Mouse (Mus musculus) midbrain, postnatal 0 days (tissue): Measurements from ENCODE around the gene Ccnt2. TPM values are rescaled to one million over a fixed set of nuclear protein-coding genes. Genes with fewer than 3 reads are reported as not detected.
"Not testable (repeated sequence)": the region's sequence is repeated elsewhere in the genome, so short reads cannot be mapped to it uniquely, and the experiment has no call there.

ENCODE experiments used
- ATAC-seq: fragments of 200-750 bp; cut with Nextera tagmentation; 2 replicates; pipeline ENCODE4 v1.8.0; 2017; ENCODE audit warnings: moderate number of reproducible peaks, mild to moderate bottlenecking, moderate TSS enrichment, moderate library complexity; ENCODE audit not compliant: low FRiP score
- DNase-seq: peaks from one replicate; pipeline ENCODE4 v3.0.0-alpha.2; 2015; ENCODE audit warnings: low spot score
- H3K27ac ChIP-seq: fragments of 300-500 bp; sonication (generic); 2 replicates; pipeline ENCODE4 v1.5.1; 2014; ENCODE audit warnings: low read depth, mild to moderate bottlenecking, low read length, mixed read lengths
- H3K27me3 ChIP-seq: fragments of 300-500 bp; sonication (generic); 2 replicates; pipeline ENCODE4 v1.6.1; 2014; ENCODE audit warnings: low read length, control low read depth, mixed read lengths; ENCODE audit not compliant: insufficient read depth
- H3K36me3 ChIP-seq: fragments of 300-500 bp; sonication (generic); 2 replicates; pipeline ENCODE4 v1.6.1; 2014; ENCODE audit warnings: low read length, control low read depth, mixed read lengths; ENCODE audit not compliant: insufficient read depth
- H3K4me1 ChIP-seq: fragments of 300-500 bp; sonication (generic); 2 replicates; pipeline ENCODE4 v1.6.1; 2014; ENCODE audit warnings: mild to moderate bottlenecking, control low read depth, antibody characterized with exemption, low read length, mixed read lengths; ENCODE audit not compliant: insufficient read depth
- H3K4me2 ChIP-seq: fragments of 300-500 bp; sonication (generic); 2 replicates; pipeline ENCODE4 v1.6.1; 2014; ENCODE audit warnings: low read depth, mild to moderate bottlenecking, low read length, mixed read lengths; ENCODE audit not compliant: poor library complexity, severe bottlenecking
- H3K4me3 ChIP-seq: fragments of 300-500 bp; sonication (generic); 2 replicates; pipeline ENCODE4 v1.5.1; 2014; ENCODE audit warnings: low read depth, mild to moderate bottlenecking, low read length, moderate library complexity
- H3K9ac ChIP-seq: fragments of 300-500 bp; sonication (generic); replicated peaks from 2 replicates; pipeline ENCODE4 v1.6.1; 2014; ENCODE audit warnings: mild to moderate bottlenecking, low read length, moderate library complexity, mixed read lengths; ENCODE audit not compliant: poor library complexity, severe bottlenecking
- H3K9me3 ChIP-seq: fragments of 300-500 bp; sonication (generic); 2 replicates; pipeline ENCODE4 v1.6.1; 2016; ENCODE audit warnings: low read length, control low read depth
- CTCF ChIP-seq: IDR thresholded peaks from 2 replicates; pipeline ENCODE4 v1.5.1; 2016; ENCODE audit warnings: antibody characterized with exemption, mild to moderate bottlenecking
- WGBS: fragments of 180-500 bp; shearing (Covaris S2); extraction: QIAGEN DNeasy Blood & Tissue Kit; methylation state at CpG from one replicate; pipeline ENCODE4 v1.1.7; 2014; 5-methylcytosine and 5-hydroxymethylcytosine counted together
- polyA plus RNA-seq: library from polyadenylated mRNA; unstranded; fragments of >200 nt; fragmentation: Nextera tagmentation; extraction: Ambion mirVana; gene quantifications from 2 replicates; pipeline ENCODE4 v1.2.1, GENCODE M21; 2015
- total RNA-seq: library from RNA; depleted of rRNA; stranded (reverse); fragments of >200 nt; gene quantifications from 2 replicates; pipeline ENCODE4 v1.2.3, GENCODE M21; 2014

Ccnt2 gene
- total and polyA plus RNA-seq, 2 experiments from 2014 or later = 30.3 to 31.0 TPM

GRCm38 (mm10) chr1:127750401-127751102 is 23.4 kb upstream of the Ccnt2 start:
- no peak overlapping the region for H3K27ac ChIP-seq
- no peak overlapping the region for H3K4me3 ChIP-seq
- H3K36me3 ChIP-seq = no peaks in the 10 kb centered on the region
- WGBS = 44% methylated on average over 11 of the region's 11 CpGs
- no peak for ATAC-seq
- DNase-seq = peak; percentile 28
- TF ChIP-seq CTCF = no peak
- H3K4me2 ChIP-seq = peak overlapping the region; percentile 18; the same call in 1 of the 2 replicates
- H3K9ac ChIP-seq = no peak overlapping the region
- H3K27me3 ChIP-seq = no peaks in the 10 kb centered on the region
- no peaks in the 10 kb centered on the region for H3K9me3 ChIP-seq
- H3K4me1 ChIP-seq = no peaks in the 10 kb centered on the region

DNA sequence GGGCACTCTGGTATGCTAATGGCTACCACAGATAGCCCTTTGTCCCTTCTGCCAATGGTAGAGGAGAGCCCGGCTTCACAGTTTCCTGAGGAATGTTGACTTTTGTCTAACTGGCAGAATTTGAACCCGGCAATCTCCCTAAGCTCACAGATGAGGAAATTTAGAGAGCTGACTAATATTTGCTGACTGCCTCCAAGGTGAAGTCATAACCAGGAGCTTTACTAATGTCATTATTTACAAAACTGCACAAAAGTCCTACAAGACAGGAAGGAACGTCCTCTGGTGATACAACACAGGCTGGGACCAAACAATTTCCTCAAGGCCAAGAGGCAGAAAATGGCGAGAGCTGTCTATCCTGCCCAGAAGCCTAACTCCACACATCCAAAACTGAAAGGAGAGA is 18.2 kb upstream of the Ccnt2 start:
- no peak overlapping the region for H3K4me2 ChIP-seq
- no peaks in the 10 kb centered on the region for H3K4me1 ChIP-seq
- H3K9me3 ChIP-seq = no peaks in the 10 kb centered on the region
- H3K36me3 ChIP-seq = no peaks in the 10 kb centered on the region
- DNase-seq (no peak), ATAC-seq (no peak)
- no peak overlapping the region for H3K4me3 ChIP-seq
- 85% methylated on average over 4 of the region's 4 CpGs for WGBS
- no peak overlapping the region for H3K9ac ChIP-seq
- H3K27me3 ChIP-seq = no peaks in the 10 kb centered on the region
- TF ChIP-seq CTCF = no peak
- H3K27ac ChIP-seq = no peak overlapping the region

DNA sequence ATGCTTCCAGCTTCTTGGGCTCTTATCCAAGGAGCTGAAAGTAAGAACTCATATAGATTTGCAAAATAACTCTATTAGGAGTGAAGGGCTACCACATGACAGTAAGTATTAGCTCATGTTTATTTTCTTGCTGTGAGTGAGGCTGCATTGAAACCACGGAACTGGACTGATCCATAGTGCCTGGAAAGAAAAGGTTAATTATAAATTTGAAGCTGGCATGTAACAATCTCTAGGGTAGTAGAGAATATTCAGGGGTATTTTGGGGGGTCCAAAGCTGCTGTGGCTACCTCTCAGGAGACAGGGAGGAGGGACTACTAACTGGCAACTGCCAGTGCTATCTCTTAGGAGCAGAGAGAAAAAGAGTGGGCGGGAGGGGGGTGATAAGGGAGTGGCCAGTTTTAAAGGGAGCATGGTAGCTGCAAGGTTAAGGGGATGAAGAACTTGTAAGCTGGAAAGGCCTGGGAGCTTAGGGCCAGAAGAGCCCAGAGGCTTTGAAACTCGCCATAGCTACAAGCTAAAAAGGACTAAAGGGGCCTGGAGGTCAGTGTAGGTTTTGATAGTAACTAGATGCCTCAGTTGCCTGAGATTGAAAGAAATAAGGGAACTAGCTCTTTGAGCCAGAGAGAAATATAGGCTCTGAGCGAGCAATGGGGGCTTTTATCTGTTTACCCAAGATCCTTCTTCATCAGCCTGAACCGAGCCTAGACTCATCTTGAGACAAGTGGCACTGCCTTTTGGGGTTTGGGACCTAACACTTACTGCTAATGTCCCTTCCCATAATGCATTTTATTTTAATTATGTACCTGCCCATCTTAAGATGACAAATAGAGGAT is 17.4 kb upstream of the Ccnt2 start:
- no peak overlapping the region for H3K4me3 ChIP-seq
- no peaks in the 10 kb centered on the region for H3K9me3 ChIP-seq
- no peak overlapping the region for H3K4me2 ChIP-seq
- H3K27ac ChIP-seq = no peak overlapping the region
- H3K9ac ChIP-seq = no peak overlapping the region
- ATAC-seq = no peak
- no peaks in the 10 kb centered on the region for H3K27me3 ChIP-seq
- 78% methylated on average over 5 of the region's 5 CpGs for WGBS
- DNase-seq = no peak
- TF ChIP-seq CTCF = no peak
- no peaks in the 10 kb centered on the region for H3K36me3 ChIP-seq
- H3K4me1 ChIP-seq = no peaks in the 10 kb centered on the region

- not testable (repeated sequence) for H3K36me3 ChIP-seq, DNase-seq, H3K4me1 ChIP-seq, H3K27me3 ChIP-seq, H3K4me2 ChIP-seq, H3K9ac ChIP-seq, H3K9me3 ChIP-seq, H3K4me3 ChIP-seq, ATAC-seq, H3K27ac ChIP-seq
- WGBS = 91% methylated on average over 3 of the region's 3 CpGs
These were observed 16.8 kb upstream of the Ccnt2 start for GRCm38 (mm10) chr1:127757164-127757545.

- H3K36me3 ChIP-seq = no peaks in the 10 kb centered on the region
- H3K27ac ChIP-seq = no peak overlapping the region
- no peak for ATAC-seq
- TF ChIP-seq CTCF = peak; percentile 78
- DNase-seq = peak; percentile 53
- 61% methylated on average over 2 of the region's 2 CpGs for WGBS
- H3K4me3 ChIP-seq = no peak overlapping the region
- H3K4me1 ChIP-seq = no peaks in the 10 kb centered on the region
- no peak overlapping the region for H3K9ac ChIP-seq
- no peak overlapping the region for H3K4me2 ChIP-seq
- no peaks in the 10 kb centered on the region for H3K27me3 ChIP-seq
- no peaks in the 10 kb centered on the region for H3K9me3 ChIP-seq
These were observed 8.5 kb upstream of the Ccnt2 start for GRCm38 (mm10) chr1:127765468-127765867.

- no peak overlapping the region for H3K9ac ChIP-seq
- no peak for ATAC-seq
- no peak overlapping the region for H3K4me2 ChIP-seq
- no peaks in the 10 kb centered on the region for H3K4me1 ChIP-seq
- no peaks in the 10 kb centered on the region for H3K27me3 ChIP-seq
- no peaks in the 10 kb centered on the region for H3K9me3 ChIP-seq
- TF ChIP-seq CTCF = no peak
- no peak for DNase-seq
- H3K4me3 ChIP-seq = no peak overlapping the region
- H3K36me3 ChIP-seq = no peaks in the 10 kb centered on the region
- no peak overlapping the region for H3K27ac ChIP-seq
- 84% methylated on average over 2 of the region's 2 CpGs for WGBS
These were observed 7.2 kb upstream of the Ccnt2 start for GRCm38 (mm10) chr1:127766741-127767140.
